Mouse (Mus musculus): Measurements from ENCODE around the gene Emsy. TPM values are rescaled to one million over a fixed set of nuclear protein-coding genes. Genes with fewer than 3 reads are reported as not detected.

The Emsy gene
- polyA plus RNA-seq (2012; rRNA removed) (8.0 and 8.6 TPM in 2 replicates), polyA plus RNA-seq (2014; fragmentation: Nextera tagmentation; extraction: Ambion mirVana) (7.5 and 8.0 TPM in 2 replicates)

- H3K4me1 ChIP-seq (replicated peaks; ENCODE audit: control insufficient read depth in 2 of 2, insufficient read depth in 2 of 2, low read length in 1 of 2), result peaks cover 15 to 16% of the 10 kb centered on the region in 2 experiments
- no peaks in the 10 kb centered on the region for H3K9me3 ChIP-seq (ENCODE audit: control insufficient read depth, low read length)
- under 1% methylated on average over 42 of the region's 42 CpGs for WGBS (ENCODE audit: insufficient replicate concordance)
- H3K36me3 ChIP-seq (replicated peaks; ENCODE audit: control insufficient read depth, insufficient read depth, low read depth), result peaks cover 18% of the 10 kb centered on the region
- peak; percentile 93 to 94 (median 94) for DNase-seq (ENCODE audit: low read depth in 3 of 3, low spot score in 3 of 3)
- peak within 1 kb of the TSS; percentile 88 for H3K27ac ChIP-seq
- H3K9ac ChIP-seq (replicated peaks), result peak within 1 kb of the TSS; percentile 88
- TF ChIP-seq CTCF (IDR thresholded peaks at IDR 0.05; ENCODE audit: low read depth) (no peak), EP300 (IDR thresholded peaks at IDR 0.05; ENCODE audit: low read depth) (no peak; the same call in none of the 2 replicates)
- H3K4me3 ChIP-seq (ENCODE audit: insufficient read depth in 1 of 2, low read depth in 2 of 2, low read length in 2 of 2), result peak within 1 kb of the TSS; percentile 95 to 99
- H3K27me3 ChIP-seq (ENCODE audit: control insufficient read depth, insufficient read depth, low read length), result no peaks in the 10 kb centered on the region
- peak; percentile 94 for ATAC-seq (ENCODE audit: insufficient read depth)
- peak within 1 kb of the TSS; percentile 97 for H3K4me2 ChIP-seq (ENCODE audit: low read depth)
These were observed at the start of gene Emsy for GRCm38 (mm10) chr7:98656531-98657221. TSS of gene Emsy (minus strand) at chr7:98656783.

GRCm38 (mm10) chr7:98704276-98704675 lies 47.7 kb upstream of the Emsy start:
- ATAC-seq (ENCODE audit: insufficient read depth) (no peak), DNase-seq (ENCODE audit: low read depth in 3 of 3, low spot score in 3 of 3) (no peak)
- TF ChIP-seq EP300 (IDR thresholded peaks at IDR 0.05; ENCODE audit: low read depth), result no peak
- TF ChIP-seq CTCF (IDR thresholded peaks at IDR 0.05; ENCODE audit: low read depth), result no peak
- H3K4me1 ChIP-seq (replicated peaks; ENCODE audit: control insufficient read depth in 2 of 2, insufficient read depth in 2 of 2, low read length in 1 of 2), result peaks cover 11 to 16% of the 10 kb centered on the region in 2 experiments
- no peaks in the 10 kb centered on the region for H3K36me3 ChIP-seq (replicated peaks; ENCODE audit: control insufficient read depth, insufficient read depth, low read depth)
- no peaks in the 10 kb centered on the region for H3K9me3 ChIP-seq (ENCODE audit: control insufficient read depth, low read length)
- H3K4me2 ChIP-seq (ENCODE audit: low read depth), result peak overlapping the region; percentile 86
- H3K9ac ChIP-seq (replicated peaks), result peak overlapping the region; percentile 92
- H3K4me3 ChIP-seq (ENCODE audit: insufficient read depth in 1 of 2, low read depth in 2 of 2, low read length in 2 of 2), result peak overlapping the region; percentile 47 to 90
- H3K27me3 ChIP-seq (ENCODE audit: control insufficient read depth, insufficient read depth, low read length), result no peaks in the 10 kb centered on the region
- no peak overlapping the region for H3K27ac ChIP-seq
- WGBS (ENCODE audit: insufficient replicate concordance), result 33% methylated on average over 5 of the region's 5 CpGs

- Histone ChIP-seq H3K4me1 (replicated peaks; ENCODE audit: control insufficient read depth in 2 of 2, insufficient read depth in 2 of 2, low read length in 1 of 2) (peaks cover 11 to 16% of the 10 kb centered on the region in 2 experiments), H3K36me3 (replicated peaks; ENCODE audit: control insufficient read depth, insufficient read depth, low read depth) (no peaks in the 10 kb centered on the region), H3K4me2 (ENCODE audit: low read depth) (peak overlapping the region; percentile 86), H3K9ac (replicated peaks) (peak overlapping the region; percentile 92), H3K27ac (peak overlapping the region; percentile 46), H3K9me3 (ENCODE audit: control insufficient read depth, low read length) (no peaks in the 10 kb centered on the region), H3K4me3 (ENCODE audit: insufficient read depth in 1 of 2, low read depth in 2 of 2, low read length in 2 of 2) (peak overlapping the region; percentile 76 to 90), H3K27me3 (ENCODE audit: control insufficient read depth, insufficient read depth, low read length) (no peaks in the 10 kb centered on the region)
- TF ChIP-seq EP300 (IDR thresholded peaks at IDR 0.05; ENCODE audit: low read depth) (no peak), CTCF (IDR thresholded peaks at IDR 0.05; ENCODE audit: low read depth) (no peak)
- 0% methylated on average over 38 of the region's 38 CpGs for WGBS (ENCODE audit: insufficient replicate concordance)
- ATAC-seq (ENCODE audit: insufficient read depth) (no peak; the same call in 1 of the 2 replicates), DNase-seq (ENCODE audit: low read depth in 3 of 3, low spot score in 3 of 3) (peak in 2 of 3 experiments; percentile 20 to 32)
These were observed 46.8 kb upstream of the Emsy start for GRCm38 (mm10) chr7:98703365-98703881.

- ATAC-seq (ENCODE audit: insufficient read depth) (peak; percentile 96), DNase-seq (ENCODE audit: low read depth in 3 of 3, low spot score in 3 of 3) (peak; percentile 95 to 97 (median 95))
- H3K4me2 ChIP-seq (ENCODE audit: low read depth), result peak within 1 kb of the TSS; percentile 86
- no peaks in the 10 kb centered on the region for H3K36me3 ChIP-seq (replicated peaks; ENCODE audit: control insufficient read depth, insufficient read depth, low read depth)
- no peaks in the 10 kb centered on the region for H3K27me3 ChIP-seq (ENCODE audit: control insufficient read depth, insufficient read depth, low read length)
- H3K9me3 ChIP-seq (ENCODE audit: control insufficient read depth, low read length), result no peaks in the 10 kb centered on the region
- H3K4me3 ChIP-seq (ENCODE audit: insufficient read depth in 1 of 2, low read depth in 2 of 2, low read length in 2 of 2), result peak within 1 kb of the TSS; percentile 90 to 92
- H3K4me1 ChIP-seq (replicated peaks; ENCODE audit: control insufficient read depth in 2 of 2, insufficient read depth in 2 of 2, low read length in 1 of 2), result peaks cover 11 to 16% of the 10 kb centered on the region in 2 experiments
- H3K27ac ChIP-seq, result peak within 1 kb of the TSS; percentile 82
- 1% methylated on average over 53 of the region's 65 CpGs for WGBS (ENCODE audit: insufficient replicate concordance)
- TF ChIP-seq CTCF (IDR thresholded peaks at IDR 0.05; ENCODE audit: low read depth) (peak; percentile 61), EP300 (IDR thresholded peaks at IDR 0.05; ENCODE audit: low read depth) (no peak)
- peak within 1 kb of the TSS; percentile 92 for H3K9ac ChIP-seq (replicated peaks)
These were observed 46.0 kb upstream of the Emsy start, which contains the start of gene Thap12 for GRCm38 (mm10) chr7:98702283-98703240. TSS of gene Thap12 (plus strand) at chr7:98703103.
